In genomic region chr10:60080601-60080981, GRCm38 (mm10) we compare ENCODE assay signal across 8 mouse cellular contexts. TPM values are rescaled to one million over a fixed set of nuclear protein-coding genes. Genes with fewer than 3 reads are reported as not detected.
A peak's percentile ranks its signal among the peaks of the same experiment; 100 is the strongest.
DNase-seq lines count a peak whose midpoint lies in the region; ATAC-seq and TF ChIP-seq lines count a peak whose summit lies in the region.

No protein-coding gene starts in this region.

- H3K27ac ChIP-seq in spleen, adult 2 months (ENCODE audit: insufficient read depth, low read length), result peak overlapping the region; percentile 83
- H3K27ac ChIP-seq in intestine, postnatal 0 days (ENCODE audit: low read depth, low read length), result peak overlapping the region; percentile 73
- H3K27ac ChIP-seq in stomach, embryonic 15.5 days, result peak overlapping the region; percentile 57

- no peak overlapping the region for H3K9ac ChIP-seq in intestine, postnatal 0 days (ENCODE audit: low read depth, low read length)
- H3K9ac ChIP-seq in stomach, embryonic 15.5 days, result no peak overlapping the region

- peak; percentile 15 for DNase-seq in embryo, embryonic 10 days (ENCODE audit: low spot score)
- DNase-seq in embryo, embryonic 11 days, result no peak
- DNase-seq in spleen, adult 2 months (ENCODE audit: low read depth in 1 of 2, low spot score in 2 of 2), result peak in 1 of 2 experiments; percentile 48
- no peak for DNase-seq in spleen, adult 12 weeks (ENCODE audit: low spot score)
- no peak for DNase-seq in urinary bladder, postnatal 25 days (ENCODE audit: low spot score)
- DNase-seq in c-Kit-positive CD71-positive TER-119-positive erythroid progenitor cells, embryonic 14.5 days (ENCODE audit: low spot score), result no peak

- no peak for ATAC-seq in intestine, postnatal 0 days
- no peak for ATAC-seq in stomach, embryonic 15.5 days (ENCODE audit: insufficient read depth, low FRiP score, low read depth)

- peak overlapping the region; percentile 29; the same call in 1 of the 2 replicates for H3K4me3 ChIP-seq in spleen, adult 2 months (ENCODE audit: extremely low read depth, insufficient read depth, insufficient read length)
- no peak overlapping the region for H3K4me3 ChIP-seq in intestine, postnatal 0 days (ENCODE audit: low read depth, low read length)
- no peak overlapping the region for H3K4me3 ChIP-seq in stomach, embryonic 15.5 days (replicated peaks)

- WGBS in spleen, adult 2 months, result 5% methylated on average over 5 of the region's 5 CpGs
- 29% methylated on average over 5 of the region's 5 CpGs for WGBS in intestine, postnatal 0 days
- 41% methylated on average over 5 of the region's 5 CpGs for WGBS in stomach, embryonic 15.5 days

- no peaks in the 10 kb centered on the region for H3K36me3 ChIP-seq in spleen, adult 2 months (ENCODE audit: control insufficient read depth, insufficient read depth, low read length)
- no peaks in the 10 kb centered on the region for H3K36me3 ChIP-seq in intestine, postnatal 0 days (ENCODE audit: control insufficient read depth, insufficient read depth)
- no peaks in the 10 kb centered on the region for H3K36me3 ChIP-seq in stomach, embryonic 15.5 days

- no peak for TF ChIP-seq CTCF in spleen, adult 2 months (IDR thresholded peaks at IDR 0.05; ENCODE audit: extremely low read depth, insufficient read depth, insufficient read length, insufficient replicate concordance)
- no peak for TF ChIP-seq CTCF in intestine, postnatal 0 days (IDR thresholded peaks at IDR 0.05; ENCODE audit: low read depth)

- H3K27me3 ChIP-seq in spleen, adult 2 months (ENCODE audit: control insufficient read depth, insufficient read depth, low read length), result no peaks in the 10 kb centered on the region
- H3K27me3 ChIP-seq in intestine, postnatal 0 days (replicated peaks; ENCODE audit: control insufficient read depth, insufficient read depth, low read length), result no peaks in the 10 kb centered on the region
- H3K27me3 ChIP-seq in stomach, embryonic 15.5 days (replicated peaks), result no peaks in the 10 kb centered on the region

- no peaks in the 10 kb centered on the region for H3K9me3 ChIP-seq in intestine, postnatal 0 days (ENCODE audit: control insufficient read depth)
- H3K9me3 ChIP-seq in stomach, embryonic 15.5 days, result no peaks in the 10 kb centered on the region

- no peak overlapping the region for H3K4me2 ChIP-seq in intestine, postnatal 0 days (replicated peaks; ENCODE audit: low read depth)
- H3K4me2 ChIP-seq in stomach, embryonic 15.5 days, result no peak overlapping the region

- H3K4me1 ChIP-seq in spleen, adult 2 months (ENCODE audit: control insufficient read depth, insufficient read depth, insufficient read length), result peaks cover 22% of the 10 kb centered on the region; the same call in 1 of the 2 replicates
- H3K4me1 ChIP-seq in intestine, postnatal 0 days (replicated peaks; ENCODE audit: control insufficient read depth, insufficient read depth, low read length), result peaks cover 4% of the 10 kb centered on the region; the same call in 1 of the 2 replicates
- peaks cover 30% of the 10 kb centered on the region for H3K4me1 ChIP-seq in stomach, embryonic 15.5 days

- no peak for TF ChIP-seq POLR2A in spleen, adult 2 months (IDR thresholded peaks at IDR 0.05; ENCODE audit: low read depth, low read length)

RNA-seq across cellular contexts. Expression of gene Spock2, which starts 25.4 kb away (rescaled TPM):
- 2.4 and 2.7 TPM in 2 replicates for polyA plus RNA-seq in spleen, adult 2 months (2012; rRNA removed)
- 2.1 and 2.4 TPM in 2 replicates for polyA plus RNA-seq in intestine, postnatal 0 days (2015; fragmentation: Nextera tagmentation; extraction: Ambion mirVana)
- polyA plus RNA-seq in stomach, embryonic 15.5 days (2015; fragmentation: Nextera tagmentation; extraction: Ambion mirVana), result 5.3 and 6.1 TPM in 2 replicates
